Mouse (Mus musculus) cerebellum, postnatal 25 days (tissue): ENCODE data around the gene Vrk2.

Experiments used
- DNase-seq, 2 experiments: peaks; one replicate each; pipeline ENCODE4 v3.0.0; 2021; ENCODE audit warnings: mixed read lengths in 2 of 2

Gene Vrk2

GRCm38 (mm10) chr11:26537816-26538215, 56.0 kb downstream of the Vrk2 start:
- DNase-seq, result no peak

- DNase-seq, result no peak
These were observed 60.0 kb downstream of the Vrk2 start for GRCm38 (mm10) chr11:26533828-26534119.

GRCm38 (mm10) chr11:26532994-26533827, 60.6 kb downstream of the Vrk2 start:
- DNase-seq, result no peak

- no peak for DNase-seq
These were observed 66.9 kb downstream of the Vrk2 start for GRCm38 (mm10) chr11:26526861-26527260.

GRCm38 (mm10) chr11:26518991-26519390, 74.8 kb downstream of the Vrk2 start:
- no peak for DNase-seq

GRCm38 (mm10) chr11:26516086-26516485, 77.7 kb downstream of the Vrk2 start:
- no peak for DNase-seq

- peak in 1 of 2 experiments; percentile 6 for DNase-seq
These were observed 80.1 kb downstream of the Vrk2 start for GRCm38 (mm10) chr11:26513683-26514082.

- DNase-seq, result no peak
These were observed 97.8 kb downstream of the Vrk2 start for GRCm38 (mm10) chr11:26495951-26496350.

- peak; percentile 12 to 14 for DNase-seq
These were observed 103.9 kb downstream of the Vrk2 start for GRCm38 (mm10) chr11:26489761-26490466.

- DNase-seq, result no peak
These were observed 112.0 kb downstream of the Vrk2 start for GRCm38 (mm10) chr11:26481691-26482242.

- DNase-seq, result no peak
These were observed 116.6 kb downstream of the Vrk2 start for GRCm38 (mm10) chr11:26477037-26477739.

GRCm38 (mm10) chr11:26454081-26454480, 139.7 kb downstream of the Vrk2 start:
- no peak for DNase-seq

- DNase-seq, result no peak
These were observed 141.1 kb downstream of the Vrk2 start for GRCm38 (mm10) chr11:26452693-26453092.

- no peak for DNase-seq
These were observed 142.6 kb downstream of the Vrk2 start for GRCm38 (mm10) chr11:26451228-26451627.

- no peak for DNase-seq
These were observed 143.2 kb downstream of the Vrk2 start for GRCm38 (mm10) chr11:26450636-26451035.

GRCm38 (mm10) chr11:26449789-26450188, 144.0 kb downstream of the Vrk2 start:
- DNase-seq, result no peak

GRCm38 (mm10) chr11:26444374-26444773, 149.4 kb downstream of the Vrk2 start:
- DNase-seq, result no peak

- DNase-seq, result no peak
These were observed 152.7 kb downstream of the Vrk2 start for GRCm38 (mm10) chr11:26441121-26441520.

- DNase-seq, result peak; percentile 61 to 68
These were observed 156.0 kb downstream of the Vrk2 start for GRCm38 (mm10) chr11:26437818-26438217.

- DNase-seq, result peak in 1 of 2 experiments; percentile 31
These were observed 159.6 kb downstream of the Vrk2 start for GRCm38 (mm10) chr11:26434229-26434628.

GRCm38 (mm10) chr11:26421472-26421871, 172.3 kb downstream of the Vrk2 start:
- DNase-seq, result no peak
